ENCODE assay signal across 8 mouse cellular contexts in genomic region chr7:44849416-44850111, GRCm38 (mm10). TPM values are rescaled to one million over a fixed set of nuclear protein-coding genes. Genes with fewer than 3 reads are reported as not detected.
DNase-seq lines count a peak whose midpoint lies in the region; ATAC-seq lines count a peak whose summit lies in the region.

No protein-coding gene starts in this region.

- peak; percentile 56 for ATAC-seq in CD4-positive, CD25-positive, alpha-beta regulatory T cell, adult 4 months
- peak; percentile 72 for ATAC-seq in heart, embryonic 15.5 days (replicated peaks; ENCODE audit: insufficient number of reproducible peaks, insufficient read depth, low FRiP score, low read depth)
- peak; percentile 51 for ATAC-seq in liver, embryonic 15.5 days (ENCODE audit: insufficient read depth)
- peak; percentile 73 for ATAC-seq in neural tube, embryonic 12.5 days (ENCODE audit: low FRiP score, low read depth)

- H3K9ac ChIP-seq in heart, embryonic 15.5 days: peak overlapping the region; percentile 78
- H3K9ac ChIP-seq in liver, embryonic 15.5 days: peak overlapping the region; percentile 70
- peak overlapping the region; percentile 83 for H3K9ac ChIP-seq in neural tube, embryonic 12.5 days

- no peaks in the 10 kb centered on the region for H3K9me3 ChIP-seq in forebrain, embryonic 10.5 days
- H3K9me3 ChIP-seq in heart, embryonic 15.5 days (replicated peaks): no peaks in the 10 kb centered on the region
- H3K9me3 ChIP-seq in liver, embryonic 15.5 days (replicated peaks): no peaks in the 10 kb centered on the region
- no peaks in the 10 kb centered on the region for H3K9me3 ChIP-seq in neural tube, embryonic 12.5 days

- peaks cover 49% of the 10 kb centered on the region for H3K4me1 ChIP-seq in forebrain, embryonic 10.5 days
- peaks cover 46% of the 10 kb centered on the region for H3K4me1 ChIP-seq in heart, embryonic 15.5 days (replicated peaks)
- H3K4me1 ChIP-seq in liver, embryonic 15.5 days (replicated peaks): peaks cover 51% of the 10 kb centered on the region
- peaks cover 49% of the 10 kb centered on the region for H3K4me1 ChIP-seq in neural tube, embryonic 12.5 days

- WGBS in forebrain, embryonic 10.5 days: under 1% methylated on average over 41 of the region's 41 CpGs
- WGBS in heart, embryonic 15.5 days: under 1% methylated on average over 41 of the region's 41 CpGs
- WGBS in liver, embryonic 15.5 days (ENCODE audit: insufficient replicate concordance): under 1% methylated on average over 41 of the region's 41 CpGs
- WGBS in neural tube, embryonic 12.5 days: under 1% methylated on average over 41 of the region's 41 CpGs

- peak; percentile 83 for DNase-seq in c-Kit-positive CD71-negative TER-119-negative erythroid progenitor cells, embryonic 14.5 days (ENCODE audit: low read depth)
- DNase-seq in forebrain, embryonic 10.5 days (ENCODE audit: extremely low spot score, low spot score): peak; percentile 90
- DNase-seq in kidney, postnatal 25 days: peak; percentile 93 to 96
- peak; percentile 97 for DNase-seq in telencephalon, adult 2 months (ENCODE audit: low read depth, low spot score)

- H3K36me3 ChIP-seq in forebrain, embryonic 10.5 days (replicated peaks): peaks cover 47% of the 10 kb centered on the region
- peaks cover 30% of the 10 kb centered on the region for H3K36me3 ChIP-seq in heart, embryonic 15.5 days
- peaks cover 39% of the 10 kb centered on the region for H3K36me3 ChIP-seq in liver, embryonic 15.5 days (replicated peaks)
- H3K36me3 ChIP-seq in neural tube, embryonic 12.5 days: peaks cover 33% of the 10 kb centered on the region

- peak overlapping the region; percentile 76 for H3K4me2 ChIP-seq in heart, embryonic 15.5 days
- peak overlapping the region; percentile 98 for H3K4me2 ChIP-seq in liver, embryonic 15.5 days
- peak overlapping the region; percentile 88 for H3K4me2 ChIP-seq in neural tube, embryonic 12.5 days (replicated peaks)

- peak overlapping the region; percentile 97 for H3K27ac ChIP-seq in forebrain, embryonic 10.5 days
- peak overlapping the region; percentile 97 for H3K27ac ChIP-seq in heart, embryonic 15.5 days
- H3K27ac ChIP-seq in liver, embryonic 15.5 days (replicated peaks): peak overlapping the region; percentile 98
- peak overlapping the region; percentile 81 for H3K27ac ChIP-seq in neural tube, embryonic 12.5 days

- no peaks in the 10 kb centered on the region for H3K27me3 ChIP-seq in forebrain, embryonic 10.5 days (ENCODE audit: poor library complexity, severe bottlenecking)
- H3K27me3 ChIP-seq in heart, embryonic 15.5 days: no peaks in the 10 kb centered on the region
- no peaks in the 10 kb centered on the region for H3K27me3 ChIP-seq in liver, embryonic 15.5 days
- no peaks in the 10 kb centered on the region for H3K27me3 ChIP-seq in neural tube, embryonic 12.5 days (replicated peaks)

- peak overlapping the region; percentile 87 for H3K4me3 ChIP-seq in forebrain, embryonic 10.5 days
- H3K4me3 ChIP-seq in heart, embryonic 15.5 days: peak overlapping the region; percentile 87
- H3K4me3 ChIP-seq in liver, embryonic 15.5 days (replicated peaks): peak overlapping the region; percentile 76
- H3K4me3 ChIP-seq in neural tube, embryonic 12.5 days: peak overlapping the region; percentile 84

RNA-seq across cellular contexts. Expression of gene Tbc1d17, which starts 0.7 kb away (rescaled TPM):
- 10 to 100 TPM; 64.8 to 85.3 TPM for polyA plus RNA-seq in CD4-positive, CD25-positive, alpha-beta regulatory T cell, adult 4 months (2017; shearing (Covaris generic))
- polyA plus RNA-seq in forebrain, embryonic 10.5 days (2016; fragmentation: Nextera tagmentation; extraction: Ambion mirVana): 72.8 and 73.6 TPM in 2 replicates
- 53.2 and 63.4 TPM in 2 replicates for polyA plus RNA-seq in heart, embryonic 15.5 days (2015; fragmentation: Nextera tagmentation; extraction: Ambion mirVana)
- polyA plus RNA-seq in liver, embryonic 15.5 days (2015; fragmentation: Nextera tagmentation; extraction: Ambion mirVana): 26.1 and 29.4 TPM in 2 replicates
- 95.4 and 101 TPM in 2 replicates for polyA plus RNA-seq in neural tube, embryonic 12.5 days (2016; fragmentation: Nextera tagmentation; extraction: Ambion mirVana)

RNA-seq across cellular contexts. Expression of gene Akt1s1, which starts 0.8 kb away (rescaled TPM):
- 1 to 10 TPM; 1.2 to 3.1 TPM for polyA plus RNA-seq in CD4-positive, CD25-positive, alpha-beta regulatory T cell, adult 4 months (2017; shearing (Covaris generic))
- polyA plus RNA-seq in forebrain, embryonic 10.5 days (2016; fragmentation: Nextera tagmentation; extraction: Ambion mirVana): 84.3 and 84.6 TPM in 2 replicates
- polyA plus RNA-seq in heart, embryonic 15.5 days (2015; fragmentation: Nextera tagmentation; extraction: Ambion mirVana): 91.7 and 97.8 TPM in 2 replicates
- 27.7 and 32.3 TPM in 2 replicates for polyA plus RNA-seq in liver, embryonic 15.5 days (2015; fragmentation: Nextera tagmentation; extraction: Ambion mirVana)
- 108 and 116 TPM in 2 replicates for polyA plus RNA-seq in neural tube, embryonic 12.5 days (2016; fragmentation: Nextera tagmentation; extraction: Ambion mirVana)

RNA-seq across cellular contexts. Expression of gene Pnkp, which starts 7.4 kb away (rescaled TPM):
- 10 to 100 TPM; 45.0 to 74.3 TPM for polyA plus RNA-seq in CD4-positive, CD25-positive, alpha-beta regulatory T cell, adult 4 months (2017; shearing (Covaris generic))
- polyA plus RNA-seq in forebrain, embryonic 10.5 days (2016; fragmentation: Nextera tagmentation; extraction: Ambion mirVana): 37.8 and 39.8 TPM in 2 replicates
- 22.4 and 28.7 TPM in 2 replicates for polyA plus RNA-seq in heart, embryonic 15.5 days (2015; fragmentation: Nextera tagmentation; extraction: Ambion mirVana)
- polyA plus RNA-seq in liver, embryonic 15.5 days (2015; fragmentation: Nextera tagmentation; extraction: Ambion mirVana): 23.8 and 28.9 TPM in 2 replicates
- 32.3 and 39.3 TPM in 2 replicates for polyA plus RNA-seq in neural tube, embryonic 12.5 days (2016; fragmentation: Nextera tagmentation; extraction: Ambion mirVana)

RNA-seq across cellular contexts. Expression of gene Ptov1, which starts 20.0 kb away (rescaled TPM):
- polyA plus RNA-seq in CD4-positive, CD25-positive, alpha-beta regulatory T cell, adult 4 months (2017; shearing (Covaris generic)): 1 to 10 TPM; 1.1 to 3.9 TPM
- polyA plus RNA-seq in forebrain, embryonic 10.5 days (2016; fragmentation: Nextera tagmentation; extraction: Ambion mirVana): 415 and 438 TPM in 2 replicates
- polyA plus RNA-seq in heart, embryonic 15.5 days (2015; fragmentation: Nextera tagmentation; extraction: Ambion mirVana): 206 and 273 TPM in 2 replicates
- polyA plus RNA-seq in liver, embryonic 15.5 days (2015; fragmentation: Nextera tagmentation; extraction: Ambion mirVana): 54.1 and 59.1 TPM in 2 replicates
- polyA plus RNA-seq in neural tube, embryonic 12.5 days (2016; fragmentation: Nextera tagmentation; extraction: Ambion mirVana): 630 and 637 TPM in 2 replicates

RNA-seq across cellular contexts. Expression of gene Atf5, which starts 33.1 kb away (rescaled TPM):
- under 1 TPM; 0.19 to 0.35 TPM for polyA plus RNA-seq in CD4-positive, CD25-positive, alpha-beta regulatory T cell, adult 4 months (2017; shearing (Covaris generic))
- polyA plus RNA-seq in forebrain, embryonic 10.5 days (2016; fragmentation: Nextera tagmentation; extraction: Ambion mirVana): 3.3 and 3.6 TPM in 2 replicates
- 2.5 TPM in 2 replicates for polyA plus RNA-seq in heart, embryonic 15.5 days (2015; fragmentation: Nextera tagmentation; extraction: Ambion mirVana)
- 7.5 and 9.2 TPM in 2 replicates for polyA plus RNA-seq in liver, embryonic 15.5 days (2015; fragmentation: Nextera tagmentation; extraction: Ambion mirVana)
- polyA plus RNA-seq in neural tube, embryonic 12.5 days (2016; fragmentation: Nextera tagmentation; extraction: Ambion mirVana): 4.8 and 5.1 TPM in 2 replicates

Comparison
In these comparisons a context has a peak if more than half of its experiments do, and no peak if none do; other contexts are left out.
1. Peak in every context shown above with its lines: DNase-seq, ATAC-seq, H3K4me3 ChIP-seq and H3K27ac ChIP-seq.